ENCODE assay signal across 8 mouse cellular contexts in genomic region chr4:142083193-142083592, GRCm38 (mm10). TPM values are rescaled to one million over a fixed set of nuclear protein-coding genes. Genes with fewer than 3 reads are reported as not detected.
DNase-seq lines count a peak whose midpoint lies in the region; ATAC-seq and TF ChIP-seq lines count a peak whose summit lies in the region.

No protein-coding gene starts in this region.

- H3K36me3 ChIP-seq in kidney, adult 2 months (ENCODE audit: control insufficient read depth, insufficient read depth, low read length), result no peaks in the 10 kb centered on the region
- H3K36me3 ChIP-seq in embryonic facial prominence, embryonic 12.5 days, result no peaks in the 10 kb centered on the region
- no peaks in the 10 kb centered on the region for H3K36me3 ChIP-seq in hindbrain, postnatal 0 days (ENCODE audit: insufficient read depth, low read length)
- H3K36me3 ChIP-seq in midbrain, embryonic 16.5 days (ENCODE audit: control insufficient read depth, insufficient read depth, low read length), result no peaks in the 10 kb centered on the region

- H3K27me3 ChIP-seq in kidney, adult 2 months (replicated peaks; ENCODE audit: control insufficient read depth, insufficient read depth, low read length), result no peaks in the 10 kb centered on the region
- peaks cover 15% of the 10 kb centered on the region; the same call in 1 of the 2 replicates for H3K27me3 ChIP-seq in embryonic facial prominence, embryonic 12.5 days
- 0 out of 2 replicates have a peak, but pooled peaks cover 7% of the 10 kb centered on the region for H3K27me3 ChIP-seq in hindbrain, postnatal 0 days (ENCODE audit: insufficient read depth, low read length)
- H3K27me3 ChIP-seq in midbrain, embryonic 16.5 days (ENCODE audit: control insufficient read depth, insufficient read depth, low read depth, low read length), result peaks cover 16% of the 10 kb centered on the region

- peak overlapping the region; percentile 89 for H3K27ac ChIP-seq in kidney, adult 2 months (ENCODE audit: insufficient read depth, low read depth, low read length)
- no peak overlapping the region for H3K27ac ChIP-seq in embryonic facial prominence, embryonic 12.5 days
- H3K27ac ChIP-seq in hindbrain, postnatal 0 days, result no peak overlapping the region
- no peak overlapping the region for H3K27ac ChIP-seq in midbrain, embryonic 16.5 days (ENCODE audit: low read length)

- intact Hi-C loops in left cerebral cortex, postnatal 14 days (cut with DNase I), result loop anchor here (5.0 kb wide), 2 partner anchors 56 to 71 kb away; no protein-coding TSS in a partner anchor

- peak overlapping the region; percentile 74 for H3K4me3 ChIP-seq in kidney, adult 2 months (ENCODE audit: insufficient read depth, low read depth, low read length)
- H3K4me3 ChIP-seq in embryonic facial prominence, embryonic 12.5 days, result peak overlapping the region; percentile 72
- peak overlapping the region; percentile 44 for H3K4me3 ChIP-seq in hindbrain, postnatal 0 days (ENCODE audit: low read length)
- peak overlapping the region; percentile 59 for H3K4me3 ChIP-seq in midbrain, embryonic 16.5 days (ENCODE audit: low read depth, low read length)

- H3K9ac ChIP-seq in embryonic facial prominence, embryonic 12.5 days, result no peak overlapping the region
- H3K9ac ChIP-seq in hindbrain, postnatal 0 days (replicated peaks; ENCODE audit: low read length), result no peak overlapping the region
- H3K9ac ChIP-seq in midbrain, embryonic 16.5 days (ENCODE audit: low read depth, low read length), result no peak overlapping the region

- ATAC-seq in embryonic facial prominence, embryonic 12.5 days (ENCODE audit: insufficient number of reproducible peaks, insufficient read depth, low FRiP score, low TSS enrichment), result no peak
- no peak for ATAC-seq in hindbrain, postnatal 0 days
- no peak for ATAC-seq in midbrain, embryonic 16.5 days

- peaks cover 34% of the 10 kb centered on the region for H3K4me1 ChIP-seq in kidney, adult 2 months (ENCODE audit: control insufficient read depth, insufficient read depth, low read length)
- H3K4me1 ChIP-seq in embryonic facial prominence, embryonic 12.5 days, result peaks cover 40% of the 10 kb centered on the region
- peaks cover 20% of the 10 kb centered on the region; the same call in 1 of the 2 replicates for H3K4me1 ChIP-seq in hindbrain, postnatal 0 days (ENCODE audit: insufficient read depth, low read length)
- H3K4me1 ChIP-seq in midbrain, embryonic 16.5 days (ENCODE audit: control insufficient read depth, insufficient read depth, low read length), result peaks cover 14% of the 10 kb centered on the region; the same call in 1 of the 2 replicates

- TF ChIP-seq CTCF in kidney, adult 2 months (conservative IDR thresholded peaks at IDR 0.05; ENCODE audit: insufficient read depth, insufficient read length, low read depth, low read length), result no peak
- TF ChIP-seq CTCF in hindbrain, postnatal 0 days (IDR thresholded peaks at IDR 0.05; ENCODE audit: low read depth), result no peak

- DNase-seq in kidney, adult 2 months, result no peak
- no peak for DNase-seq in kidney, adult 9 months
- no peak for DNase-seq in hindbrain, postnatal 0 days (ENCODE audit: low spot score)
- DNase-seq in c-Kit-positive CD71-positive TER-119-positive erythroid progenitor cells, embryonic 14.5 days (ENCODE audit: low spot score), result no peak
- no peak for DNase-seq in adrenal gland, adult 2 months
- DNase-seq in left cerebral cortex, postnatal 14 days (ENCODE audit: low spot score in 2 of 2), result no peak

- no peaks in the 10 kb centered on the region for H3K9me3 ChIP-seq in embryonic facial prominence, embryonic 12.5 days
- H3K9me3 ChIP-seq in hindbrain, postnatal 0 days (ENCODE audit: low read length), result no peaks in the 10 kb centered on the region
- H3K9me3 ChIP-seq in midbrain, embryonic 16.5 days (replicated peaks; ENCODE audit: control insufficient read depth, low read length, poor library complexity, severe bottlenecking), result no peaks in the 10 kb centered on the region

- peak overlapping the region; percentile 93 for H3K4me2 ChIP-seq in embryonic facial prominence, embryonic 12.5 days (replicated peaks)
- H3K4me2 ChIP-seq in hindbrain, postnatal 0 days (ENCODE audit: low read depth, low read length), result peak overlapping the region; percentile 80
- H3K4me2 ChIP-seq in midbrain, embryonic 16.5 days (ENCODE audit: low read length), result peak overlapping the region; percentile 88

- TF ChIP-seq POLR2A in kidney, adult 2 months (IDR thresholded peaks at IDR 0.05; ENCODE audit: low read depth, low read length), result no peak

- 32% methylated on average over 6 of the region's 6 CpGs for WGBS in kidney, adult 2 months
- 49% methylated on average over 6 of the region's 6 CpGs for WGBS in embryonic facial prominence, embryonic 12.5 days
- 62% methylated on average over 6 of the region's 6 CpGs for WGBS in hindbrain, postnatal 0 days
- 57% methylated on average over 6 of the region's 6 CpGs for WGBS in midbrain, embryonic 16.5 days

RNA-seq across cellular contexts. Expression of gene Tmem51, which starts 0.9 kb away (rescaled TPM):
- polyA plus RNA-seq in kidney, adult 2 months (2012; rRNA removed), result 59.6 and 60.4 TPM in 2 replicates
- 10.8 and 12.2 TPM in 2 replicates for polyA plus RNA-seq in embryonic facial prominence, embryonic 12.5 days (2016; fragmentation: Nextera tagmentation; extraction: Ambion mirVana)
- total RNA-seq in hindbrain, postnatal 0 days (2014; rRNA removed), result 7.5 and 7.6 TPM in 2 replicates
- polyA plus RNA-seq in hindbrain, postnatal 0 days (2015; fragmentation: Nextera tagmentation; extraction: Ambion mirVana), result 7.8 and 8.6 TPM in 2 replicates
- 6.9 and 7.1 TPM in 2 replicates for polyA plus RNA-seq in midbrain, embryonic 16.5 days (2015; fragmentation: Nextera tagmentation; extraction: Ambion mirVana)
- total RNA-seq in adrenal gland, adult 2 months (2021), result 1 to 10 TPM; 3.5 to 5.3 TPM
- polyA plus RNA-seq in adrenal gland, adult 2 months (2012; rRNA removed), result 9.9 and 10.0 TPM in 2 replicates
- 1 to 10 TPM; 6.9 to 7.5 TPM for total RNA-seq in left cerebral cortex, postnatal 14 days (2021)
